Mouse (Mus musculus): Measurements from ENCODE around the gene Lhfpl2.

- no peak for TF ChIP-seq EP300 (IDR thresholded peaks at IDR 0.05; ENCODE audit: low read depth)
- TF ChIP-seq CTCF (IDR thresholded peaks at IDR 0.05; ENCODE audit: low read depth), result no peak
These were observed 141.0 kb downstream of the Lhfpl2 start for GRCm38 (mm10) chr13:94198616-94199015.
